Mouse (Mus musculus): ENCODE measurements around the gene Phactr2.

Gene Phactr2

DNA sequence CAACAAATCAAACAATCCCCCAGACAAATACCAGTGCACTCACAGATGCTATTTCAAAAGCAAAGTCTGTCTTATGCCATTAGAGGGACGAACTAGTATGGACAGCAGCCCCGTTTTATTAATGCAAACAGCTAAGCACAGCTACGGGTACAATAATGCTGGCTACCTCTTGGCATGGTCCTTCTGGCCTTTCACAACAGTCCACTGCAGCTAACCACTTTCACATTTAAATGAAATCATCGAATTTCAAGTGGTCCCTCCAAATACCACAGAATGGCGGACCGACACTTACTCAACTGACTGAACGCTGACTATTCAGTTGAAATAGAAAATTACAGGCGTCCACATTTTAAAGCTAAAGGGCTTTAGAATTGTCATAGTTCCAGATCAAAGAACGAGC lies 261.9 kb downstream of the Phactr2 start:
- no peak for DNase-seq (ENCODE audit: low spot score)

DNA sequence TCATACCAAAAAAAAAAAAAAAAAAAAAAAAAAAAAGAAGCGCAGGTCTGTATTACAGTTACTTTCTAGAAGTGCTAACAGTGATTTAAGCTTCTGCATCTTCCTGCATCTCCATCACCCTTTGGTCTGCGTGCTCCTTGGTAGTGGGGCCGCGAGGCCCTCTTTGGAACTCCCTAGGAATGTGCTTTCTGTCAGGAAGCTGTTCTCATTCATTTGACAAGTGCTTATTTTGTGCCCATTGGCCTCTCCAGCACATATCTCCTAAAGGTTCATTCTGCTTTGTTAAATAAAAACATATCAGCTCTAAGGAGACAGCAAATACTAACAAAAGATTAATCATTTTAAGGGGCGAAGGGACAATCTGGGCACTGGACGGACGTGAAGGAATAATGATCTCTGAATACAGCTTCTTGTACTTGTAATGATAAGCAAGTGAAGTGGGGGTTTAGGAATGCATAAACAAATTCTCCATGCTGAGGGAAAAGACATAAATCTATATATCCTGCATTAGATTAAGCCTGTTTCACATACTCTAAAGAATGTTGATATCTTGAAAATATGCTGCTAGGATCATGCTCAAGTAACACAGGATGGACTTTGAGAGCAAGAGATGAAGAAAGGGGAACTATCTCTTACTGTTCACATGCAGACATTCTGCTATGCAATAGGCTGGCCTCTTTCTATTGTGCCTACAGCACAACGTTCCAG lies 264.1 kb downstream of the Phactr2 start:
- DNase-seq (ENCODE audit: low spot score): no peak

DNA sequence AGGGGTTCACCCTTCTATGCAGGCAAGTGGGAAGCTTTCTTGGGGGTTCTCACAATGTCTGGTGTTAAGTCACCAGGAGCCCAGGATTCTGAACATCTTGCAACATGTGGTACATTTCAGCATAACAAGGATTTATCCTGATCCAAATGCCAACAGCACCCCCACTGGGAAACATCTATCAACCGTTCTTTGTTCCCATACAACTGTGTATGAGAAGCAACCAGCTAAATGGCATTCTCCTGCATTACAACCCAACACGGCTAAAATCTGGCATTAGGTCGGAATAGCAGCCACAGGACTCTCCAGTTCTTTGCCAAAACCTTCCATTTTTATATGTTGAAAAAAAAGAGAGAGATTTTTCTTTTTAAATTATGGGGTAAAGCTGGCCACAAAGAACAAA lies 264.7 kb downstream of the Phactr2 start:
- DNase-seq (ENCODE audit: low spot score): no peak

DNA sequence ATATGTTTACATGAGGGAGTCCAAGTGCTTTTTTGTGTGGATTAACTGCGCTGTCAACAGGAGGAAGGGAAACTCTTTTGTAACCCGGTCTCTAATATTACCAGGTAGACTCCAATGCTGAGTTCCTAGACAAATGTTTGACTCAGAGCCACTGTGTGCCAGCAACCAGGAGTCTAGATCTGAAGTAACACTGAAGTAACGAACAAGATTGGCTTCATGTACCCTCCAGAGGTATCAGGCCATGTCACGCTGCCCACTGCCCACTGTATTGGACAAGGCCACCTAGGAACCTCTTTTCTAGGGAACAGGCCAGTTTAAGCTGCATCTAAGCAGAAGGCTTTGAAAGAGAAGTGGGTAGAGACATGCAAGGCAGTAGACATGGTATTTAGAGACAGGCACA lies 265.2 kb downstream of the Phactr2 start:
- no peak for DNase-seq (ENCODE audit: low spot score)

DNA sequence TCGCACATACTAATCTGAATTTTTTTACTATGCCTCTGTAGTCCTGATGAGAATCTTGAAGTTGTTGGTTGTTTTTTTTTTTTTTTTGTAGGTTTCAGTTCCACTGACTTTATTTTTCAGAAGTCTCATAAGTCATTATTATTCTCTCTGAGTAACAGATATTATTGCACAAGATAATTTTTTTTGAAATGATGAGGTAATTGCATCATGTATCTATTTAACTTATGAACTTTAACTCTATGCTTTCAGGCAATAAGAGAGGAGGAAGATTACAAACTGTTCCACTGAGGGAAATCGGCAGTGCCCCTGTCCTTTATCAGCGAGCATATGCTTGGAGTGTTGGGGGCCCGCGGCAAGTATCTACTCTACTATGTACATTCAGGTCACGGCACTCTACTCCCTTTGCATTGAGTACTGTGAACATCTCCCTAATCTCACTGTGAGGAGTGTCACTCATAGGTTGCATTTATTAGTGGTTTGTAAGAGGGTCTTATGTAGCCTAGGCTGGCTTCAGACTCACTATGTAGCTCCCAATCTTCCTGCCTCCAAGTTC lies 272.4 kb downstream of the Phactr2 start:
- no peak for DNase-seq (ENCODE audit: low spot score)

DNA sequence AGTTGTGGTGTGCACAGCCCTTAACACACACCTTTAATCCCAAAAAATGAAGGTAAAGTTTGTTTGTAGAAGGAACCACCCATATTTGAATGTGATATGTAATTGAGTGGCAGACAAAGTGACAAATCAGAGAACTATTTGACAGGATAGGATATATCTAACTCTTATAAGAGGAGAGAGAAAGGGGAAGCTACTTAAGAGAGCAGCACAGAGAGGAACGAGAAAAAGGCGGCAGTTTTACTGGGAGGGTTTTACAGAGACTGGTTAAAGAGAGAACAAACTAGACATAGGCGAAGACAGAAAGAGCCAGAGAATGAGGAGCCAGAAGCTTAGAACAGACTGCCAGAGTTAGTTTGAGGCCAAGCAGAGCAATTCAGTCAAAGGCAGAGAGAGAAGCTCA lies 273.4 kb downstream of the Phactr2 start:
- no peak for DNase-seq (ENCODE audit: low spot score)

DNA sequence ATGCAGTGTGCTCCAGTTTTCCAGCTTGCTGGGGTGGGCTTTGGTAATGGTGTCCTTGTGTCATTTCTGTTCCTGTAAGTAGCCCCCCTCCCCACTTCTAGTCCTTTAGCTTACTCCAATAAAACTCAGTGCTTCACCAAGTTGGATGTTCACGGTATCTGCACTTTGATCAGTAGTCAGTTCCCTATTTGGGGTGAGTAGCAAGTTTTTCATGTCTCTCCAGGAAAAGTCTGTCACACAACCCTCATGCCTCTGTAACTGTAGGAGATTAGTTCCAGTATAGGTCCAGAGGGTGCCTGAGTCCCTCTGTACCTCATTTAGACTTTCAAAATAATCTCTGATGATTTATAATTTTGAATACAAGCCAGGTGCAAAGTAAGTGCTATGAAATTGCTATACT lies 275.0 kb downstream of the Phactr2 start:
- DNase-seq (ENCODE audit: low spot score): no peak

DNA sequence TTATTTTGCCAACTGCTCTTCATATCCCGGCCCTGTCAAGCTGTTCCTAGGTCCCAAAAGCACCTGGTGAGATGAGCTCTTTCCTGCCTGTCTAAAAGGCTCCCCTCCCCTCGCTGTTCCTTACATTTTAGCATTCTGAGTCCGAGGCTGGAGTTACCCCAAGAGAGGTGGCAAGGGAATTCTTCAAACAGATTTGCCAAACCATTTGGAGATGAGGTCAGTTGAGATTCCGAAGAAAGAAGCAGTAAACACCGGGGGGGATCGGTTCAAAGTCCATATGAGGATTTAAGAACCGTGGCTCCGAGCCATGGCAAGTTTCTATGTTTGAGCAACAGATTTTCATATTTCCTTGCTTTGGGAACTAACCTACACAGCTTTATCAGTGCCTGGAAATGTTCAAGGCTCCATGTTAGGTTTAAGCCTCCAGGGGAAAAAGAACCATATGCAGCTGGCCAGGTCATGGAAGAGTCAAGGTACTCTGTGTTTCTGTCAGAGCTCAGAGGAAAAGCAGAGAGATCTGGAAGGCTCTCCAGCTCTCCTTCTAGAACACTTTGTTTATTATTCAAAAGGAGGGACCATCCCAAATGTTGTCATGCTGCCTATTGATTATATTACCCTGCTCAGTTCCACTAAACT lies 277.2 kb downstream of the Phactr2 start:
- DNase-seq (ENCODE audit: low spot score): no peak

DNA sequence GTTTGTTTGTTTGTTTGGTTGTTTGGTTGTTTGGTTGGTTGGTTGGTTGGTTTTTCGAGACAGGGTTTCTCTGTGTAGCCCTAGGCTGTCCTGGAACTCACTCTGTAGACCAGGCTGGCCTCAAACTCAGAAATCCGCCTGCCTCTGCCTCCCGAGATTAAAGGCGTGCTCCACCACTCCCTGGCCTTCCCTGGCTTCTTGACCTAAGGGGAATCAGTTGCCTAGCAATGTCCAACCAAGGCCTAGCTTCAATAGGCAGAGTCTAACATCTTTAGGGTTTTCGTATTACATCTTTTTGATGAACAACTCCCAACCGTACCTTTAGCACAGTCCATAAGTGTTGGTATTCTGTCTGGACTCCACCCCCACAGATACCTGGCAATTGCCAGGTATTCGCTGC lies 280.7 kb downstream of the Phactr2 start:
- DNase-seq (ENCODE audit: low spot score): peak; percentile 1

DNA sequence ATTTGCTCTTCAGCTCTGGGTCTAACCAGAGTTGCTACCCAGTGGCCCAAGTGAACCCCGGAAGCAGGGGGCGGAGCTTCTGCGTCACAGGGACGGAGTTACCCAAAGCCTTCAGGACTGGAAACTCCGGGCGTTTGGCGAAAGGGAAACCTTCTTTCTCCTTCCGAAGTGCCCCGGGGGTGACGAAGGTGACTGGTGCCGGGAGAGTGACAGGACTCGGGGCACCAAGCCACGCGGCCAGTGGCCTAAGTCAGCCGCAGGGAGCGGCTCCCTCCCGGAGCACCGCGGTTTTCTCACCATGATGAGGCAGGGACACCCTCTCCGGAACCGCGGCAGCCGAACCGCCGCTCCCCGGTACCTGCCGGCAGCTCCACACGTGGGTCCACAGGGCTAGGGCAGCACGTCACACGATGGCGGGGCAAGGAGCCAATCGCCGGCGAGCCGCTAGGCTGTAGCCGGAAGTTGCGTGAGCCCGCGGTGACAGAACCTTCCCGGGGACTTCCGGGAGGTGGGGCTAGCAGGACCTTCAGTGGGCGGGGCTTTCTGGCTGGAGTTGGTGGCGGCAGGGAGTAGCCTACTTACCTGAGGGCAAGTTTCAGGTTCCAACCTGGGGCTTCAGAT lies 281.4 kb downstream of the Phactr2 start, which contains the start of gene Ltv1:
TSS of gene Ltv1 (minus strand) at position 438 of the 621 bp plus-strand sequence.
- peak; percentile 95 for DNase-seq (ENCODE audit: low spot score)

DNA sequence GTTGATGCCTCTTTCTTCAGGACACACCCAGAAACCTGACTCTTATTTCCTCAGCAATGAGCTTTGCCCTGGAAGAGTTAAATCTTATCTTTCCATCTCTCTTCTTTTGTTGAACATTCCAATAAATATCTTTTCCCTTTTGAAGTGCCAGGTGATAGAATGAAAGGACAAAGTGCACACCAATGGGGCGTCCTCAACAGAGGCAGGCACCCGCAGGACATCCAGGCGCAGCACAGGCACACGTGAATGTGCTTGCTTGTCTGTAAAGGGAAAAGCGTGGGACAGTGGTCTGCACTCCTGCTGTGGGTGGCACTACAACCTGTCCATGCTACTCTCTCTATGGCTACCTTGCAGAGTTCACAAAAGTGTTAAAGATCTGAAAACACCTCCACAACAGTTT lies 284.3 kb downstream of the Phactr2 start:
- no peak for DNase-seq (ENCODE audit: low spot score)

DNA sequence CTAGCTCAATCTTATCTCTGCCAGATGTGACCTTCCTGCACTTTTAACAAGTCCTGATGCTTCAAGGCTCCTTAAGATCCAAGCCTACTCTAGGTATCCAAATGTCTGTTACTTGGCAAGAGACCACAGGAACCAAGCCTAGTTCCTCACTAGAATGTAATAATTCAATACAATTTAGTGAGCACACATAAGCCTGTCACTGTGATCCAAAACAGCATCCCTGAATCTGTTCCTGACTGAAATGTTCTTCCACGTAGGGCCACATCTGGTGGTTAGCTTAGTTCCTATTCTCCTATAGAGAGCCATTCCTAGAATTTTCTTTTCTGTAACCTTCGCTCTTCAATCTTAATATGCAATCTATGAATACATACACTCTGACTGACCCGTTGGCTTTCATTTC lies 287.5 kb downstream of the Phactr2 start:
- no peak for DNase-seq (ENCODE audit: low spot score)

DNA sequence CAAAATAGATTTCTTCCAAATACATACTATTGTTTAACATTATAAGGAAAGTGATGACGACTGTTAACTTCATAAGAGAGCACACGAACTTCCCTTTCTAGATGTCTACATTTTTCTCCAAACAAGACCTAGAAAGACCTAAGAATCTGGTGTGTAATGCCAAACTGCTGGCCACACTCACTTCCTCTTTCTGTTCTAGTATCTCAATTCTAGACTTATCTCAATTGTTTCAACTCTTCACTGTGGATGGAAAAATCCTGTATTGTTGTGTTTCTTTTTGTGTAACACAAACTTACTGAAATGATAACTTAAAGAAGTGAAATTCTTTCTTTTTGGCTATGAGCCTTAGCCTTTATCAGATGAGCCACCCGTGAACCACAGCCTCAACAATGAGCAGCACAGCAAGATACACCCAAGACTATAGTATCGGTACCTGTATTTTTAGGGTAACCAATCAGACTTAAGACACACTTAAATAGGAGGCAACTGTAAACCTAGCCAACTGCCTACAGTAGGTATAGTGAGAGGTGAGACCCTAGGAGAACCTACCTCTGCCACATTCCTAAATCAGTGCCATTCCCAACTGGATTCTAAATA lies 289.9 kb downstream of the Phactr2 start:
- DNase-seq (ENCODE audit: low spot score): no peak

DNA sequence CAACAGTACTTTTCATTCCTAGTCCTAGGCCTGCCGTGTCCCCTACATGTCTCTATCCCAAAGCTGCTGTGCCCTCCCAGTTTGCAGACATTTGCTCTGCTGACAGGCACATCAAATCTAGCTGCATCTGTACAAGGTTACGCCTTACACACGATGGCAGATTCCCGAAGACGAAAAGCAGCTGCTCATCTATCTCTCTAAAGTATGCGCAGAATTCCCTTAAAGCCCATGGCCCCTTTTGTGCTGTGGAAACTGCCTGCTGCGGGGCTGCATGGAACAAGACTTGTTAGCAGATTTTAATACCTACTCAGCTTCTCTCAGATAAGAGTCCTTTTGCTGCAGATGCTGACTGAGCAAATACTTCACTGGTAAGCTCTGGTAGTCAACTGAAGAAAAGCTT lies 294.0 kb downstream of the Phactr2 start:
- no peak for DNase-seq (ENCODE audit: low spot score)

DNA sequence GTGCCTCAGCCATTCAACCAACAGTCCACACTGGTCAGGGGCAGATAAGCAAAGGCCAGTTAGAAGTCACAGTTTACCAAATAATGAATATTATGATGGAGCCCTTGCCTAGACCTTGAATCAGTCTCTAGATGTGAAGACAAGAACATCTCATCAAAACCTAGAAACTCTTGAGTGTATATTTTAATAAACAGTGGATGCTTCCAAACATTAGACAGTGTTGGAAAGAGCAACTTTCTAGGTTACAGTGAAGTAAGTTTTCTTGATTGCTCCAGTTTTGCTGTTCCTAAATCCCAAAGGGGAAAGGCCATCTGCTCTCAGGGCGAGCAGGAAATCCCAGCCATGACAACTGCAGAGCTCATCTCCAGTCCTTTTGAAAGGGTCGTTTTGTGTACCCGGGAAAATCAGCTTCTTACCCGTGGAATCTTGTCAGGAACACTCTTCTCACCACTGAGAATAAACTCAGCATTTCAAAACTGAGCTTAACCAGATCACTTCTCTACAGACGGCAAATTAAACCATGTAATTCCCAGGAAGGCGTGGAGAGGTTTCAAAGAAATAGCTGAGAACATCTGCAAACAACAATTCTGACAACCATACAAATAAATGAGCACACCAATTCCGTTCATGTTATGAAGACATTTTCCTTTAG lies 296.1 kb downstream of the Phactr2 start, which contains the start of gene Zc2hc1b:
TSS of gene Zc2hc1b (minus strand) at position 51 of the 652 bp plus-strand sequence.
- no peak for DNase-seq (ENCODE audit: low spot score)

DNA sequence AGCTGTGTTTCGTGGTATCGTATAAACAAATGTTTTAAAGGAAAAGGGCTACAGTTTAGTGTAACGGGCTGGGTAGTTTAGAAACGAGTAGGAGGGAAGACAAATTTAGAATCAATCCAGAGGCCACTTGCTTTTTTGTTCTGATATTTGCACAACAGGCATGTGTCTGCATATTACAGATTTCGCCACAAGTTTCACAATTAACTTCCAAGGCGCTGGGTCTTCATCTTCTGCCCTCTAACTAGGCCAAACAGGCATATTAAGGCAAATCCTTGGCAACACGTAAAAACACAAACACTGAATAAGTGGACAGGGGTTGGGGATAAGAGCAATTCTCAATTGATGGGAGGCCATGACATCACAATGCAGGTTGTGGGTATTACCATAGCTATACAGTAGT lies 298.3 kb downstream of the Phactr2 start:
- DNase-seq (ENCODE audit: low spot score): no peak

DNA sequence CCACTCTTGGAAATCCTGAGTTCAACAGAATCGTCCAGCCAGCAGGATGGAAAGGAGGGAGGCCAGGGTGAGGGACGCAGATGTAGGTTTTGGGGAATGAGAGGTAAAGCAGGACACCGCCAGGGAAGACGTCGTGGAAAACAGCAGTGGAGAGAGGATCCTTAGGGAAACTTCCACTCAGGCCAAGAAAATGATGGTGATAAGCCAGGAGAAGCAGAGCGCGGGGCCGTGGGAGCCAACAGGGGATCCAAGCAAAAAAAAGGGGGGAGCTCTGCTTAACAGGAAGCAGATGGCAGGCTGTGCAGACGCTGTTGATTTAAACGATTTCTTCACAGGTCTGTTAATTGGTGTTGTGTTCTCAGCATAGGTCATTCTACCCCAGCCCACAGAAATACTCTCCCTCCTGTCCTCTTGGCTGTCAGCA lies 301.4 kb downstream of the Phactr2 start:
- no peak for DNase-seq (ENCODE audit: low spot score)

DNA sequence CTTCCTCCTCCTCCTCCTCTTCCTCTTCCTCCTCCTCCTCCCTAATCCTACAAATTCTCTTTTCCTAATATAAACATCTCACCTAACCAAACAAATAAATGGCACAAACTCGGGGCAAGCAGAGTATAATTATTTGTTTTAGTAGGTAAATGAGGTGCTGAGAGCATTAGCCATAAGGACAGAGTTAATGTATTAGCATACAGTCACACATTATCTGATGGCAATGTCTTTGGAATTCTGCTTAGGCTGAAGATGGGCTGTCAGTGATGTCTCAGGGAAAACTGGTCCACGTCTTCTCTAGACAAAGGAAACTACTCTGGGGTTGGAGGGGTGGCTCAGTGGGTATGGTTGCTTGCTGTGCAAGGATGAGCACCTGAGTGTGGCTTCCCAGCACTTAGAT lies 302.8 kb downstream of the Phactr2 start:
- DNase-seq (ENCODE audit: low spot score): no peak

DNA sequence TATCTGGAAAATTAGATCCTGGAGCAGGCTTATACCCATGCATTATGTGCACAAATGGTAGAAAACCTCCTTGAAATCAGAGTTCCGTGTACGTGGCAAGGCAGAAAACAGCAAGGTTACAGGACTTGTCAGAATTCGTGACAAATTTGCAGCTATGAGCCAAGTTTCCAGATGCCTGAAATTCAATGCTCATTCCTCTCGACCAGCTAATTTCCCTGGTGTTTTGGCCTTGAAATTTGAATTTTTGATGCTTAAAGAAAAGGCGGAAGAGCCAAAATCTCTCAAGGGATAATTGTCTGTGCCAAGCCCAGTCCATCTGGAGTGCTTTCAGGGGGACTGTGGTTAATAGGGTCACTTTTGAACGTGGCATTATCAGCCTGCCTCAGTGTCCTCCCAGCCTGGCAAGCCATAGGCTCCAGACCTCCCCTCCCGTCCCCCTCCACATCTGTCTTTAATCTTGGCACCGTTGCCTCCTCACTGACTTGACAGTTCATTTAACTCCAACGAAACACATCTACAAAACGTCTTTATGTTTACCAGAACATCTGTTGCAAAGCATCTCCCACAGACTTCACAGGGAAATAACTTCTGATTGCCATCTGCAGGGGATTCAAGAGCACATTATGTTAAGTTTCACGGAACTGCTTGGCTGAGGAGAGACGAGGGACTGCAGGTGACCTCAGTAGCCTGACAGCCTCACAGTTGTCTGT lies 303.3 kb downstream of the Phactr2 start:
- no peak for DNase-seq (ENCODE audit: low spot score)

DNA sequence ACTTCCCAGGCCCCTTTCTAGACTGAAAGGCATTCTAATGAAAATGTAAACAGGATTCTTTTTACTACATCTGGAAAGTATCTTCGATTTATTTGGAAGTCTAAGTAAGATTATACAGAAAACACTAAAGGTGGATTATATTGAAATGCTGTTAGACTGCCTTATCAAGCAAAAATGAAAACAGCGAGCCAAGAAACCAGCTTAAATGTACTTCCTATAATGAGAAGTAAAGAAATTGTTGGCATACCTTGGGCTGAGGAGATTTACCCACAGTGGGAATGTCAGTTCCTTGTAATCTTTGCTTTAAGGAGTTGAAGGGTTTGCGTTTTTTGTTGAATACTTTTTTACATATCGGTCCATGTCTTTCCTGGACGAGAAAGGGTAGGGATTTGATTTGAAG lies 305.8 kb downstream of the Phactr2 start:
- DNase-seq (ENCODE audit: low spot score): no peak

DNA sequence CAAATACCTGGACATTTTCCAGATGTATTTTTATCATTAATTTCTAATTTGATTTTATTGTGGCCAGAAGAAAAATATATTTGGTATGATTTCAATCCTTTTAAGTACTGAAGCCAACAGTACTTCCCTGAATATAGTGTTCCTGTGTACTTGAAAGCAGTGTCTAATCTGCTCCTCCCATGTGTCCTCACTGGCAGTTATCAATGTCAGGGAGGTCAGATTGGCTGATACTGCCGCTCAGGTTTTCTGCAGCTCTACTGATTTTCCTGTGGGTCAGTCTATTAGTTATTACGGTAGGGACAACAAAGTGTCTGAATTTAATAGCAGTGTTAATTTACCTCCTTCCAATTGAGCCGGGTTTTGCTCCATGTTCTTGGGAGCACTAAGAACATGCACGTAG lies 312.2 kb downstream of the Phactr2 start:
- no peak for DNase-seq (ENCODE audit: low spot score)

DNA sequence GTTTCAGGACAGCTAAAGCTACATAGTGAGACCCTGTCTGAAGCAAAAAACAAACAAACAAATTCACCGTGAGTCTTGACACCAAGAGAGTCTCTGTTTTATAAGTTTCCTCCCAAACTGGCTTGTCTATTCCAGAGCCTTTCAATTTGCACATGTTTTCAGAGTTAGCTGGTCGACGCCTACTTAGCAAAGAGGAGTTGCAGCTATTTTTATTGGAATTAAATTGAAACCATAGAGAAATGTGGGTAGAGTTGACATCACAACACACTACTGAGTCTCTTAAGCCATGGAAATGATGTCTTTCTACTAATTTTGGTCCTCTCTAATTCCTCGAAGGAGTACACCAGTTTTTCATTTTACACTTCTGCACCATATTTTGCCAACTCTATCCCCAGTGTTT lies 313.3 kb downstream of the Phactr2 start:
- DNase-seq (ENCODE audit: low spot score): no peak

All from T-cell, adult 2 months (primary cell).